18 mouse cellular contexts compared by ENCODE assay signal in the genomic region with DNA sequence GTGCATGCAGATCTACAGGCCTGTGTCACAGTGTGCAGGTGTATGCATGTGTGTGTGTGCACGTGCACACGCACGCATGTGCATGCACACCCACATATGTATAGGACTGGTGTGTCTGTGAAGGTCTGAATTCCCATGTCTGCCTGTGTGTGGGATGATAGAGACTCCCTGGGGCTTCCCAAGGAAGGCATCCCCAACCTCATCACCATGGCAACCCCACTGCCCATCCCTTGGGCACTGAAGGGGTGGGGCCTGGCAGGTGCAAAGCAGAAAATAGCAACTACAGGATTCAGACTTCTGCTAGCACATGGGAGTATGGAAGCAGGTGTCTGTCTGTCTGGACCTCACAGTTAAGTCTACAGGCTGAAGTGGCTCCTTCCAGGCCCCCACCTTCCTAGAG. TPM values are rescaled to one million over a fixed set of nuclear protein-coding genes. Genes with fewer than 3 reads are reported as not detected.
A peak's percentile ranks its signal among the peaks of the same experiment; 100 is the strongest.
DNase-seq lines count a peak whose midpoint lies in the region; ATAC-seq and TF ChIP-seq lines count a peak whose summit lies in the region.
"Had no signal": no experiment of that assay in that cellular context is flagged by ENCODE, and none has a peak within 500 bp of the region (broad histone marks: within the 10 kb centered on the region; RNA-seq: fewer than 3 reads in every experiment).

No protein-coding gene starts in this region.

- no peak overlapping the region for H3K4me2 ChIP-seq in forebrain, embryonic 16.5 days (ENCODE audit: low read length)
- no peak overlapping the region for H3K4me2 ChIP-seq in midbrain, embryonic 11.5 days
- no peak overlapping the region for H3K4me2 ChIP-seq in midbrain, embryonic 16.5 days (ENCODE audit: low read length)
- H3K4me2 ChIP-seq: heart, embryonic 11.5 days; stomach, embryonic 15.5 days had no signal

- ATAC-seq in forebrain, embryonic 16.5 days = 0 out of 2 replicates have a peak, but pooled peaks have one; percentile 6
- no peak for ATAC-seq in midbrain, embryonic 11.5 days (ENCODE audit: low FRiP score)
- no peak for ATAC-seq in midbrain, embryonic 16.5 days
- ATAC-seq: Patski had no signal

- H3K27me3 ChIP-seq in forebrain, embryonic 16.5 days (replicated peaks; ENCODE audit: control insufficient read depth, insufficient read depth, low read length) = no peaks in the 10 kb centered on the region
- H3K27me3 ChIP-seq in forebrain, embryonic 10.5 days (ENCODE audit: poor library complexity, severe bottlenecking) = no peaks in the 10 kb centered on the region
- H3K27me3 ChIP-seq in midbrain, embryonic 11.5 days (ENCODE audit: control insufficient read depth, insufficient read depth, low read length) = no peaks in the 10 kb centered on the region
- H3K27me3 ChIP-seq in midbrain, embryonic 16.5 days (ENCODE audit: control insufficient read depth, insufficient read depth, low read depth, low read length) = no peaks in the 10 kb centered on the region
- H3K27me3 ChIP-seq: stomach, embryonic 15.5 days had no signal

- no peak overlapping the region for H3K9ac ChIP-seq in forebrain, embryonic 16.5 days (replicated peaks; ENCODE audit: low read depth, low read length)
- H3K9ac ChIP-seq in midbrain, embryonic 11.5 days (ENCODE audit: low read length) = no peak overlapping the region
- no peak overlapping the region for H3K9ac ChIP-seq in midbrain, embryonic 16.5 days (ENCODE audit: low read depth, low read length)
- H3K9ac ChIP-seq: stomach, embryonic 15.5 days had no signal

- H3K9me3 ChIP-seq in forebrain, embryonic 16.5 days (ENCODE audit: control insufficient read depth, low read length) = no peaks in the 10 kb centered on the region
- H3K9me3 ChIP-seq in forebrain, embryonic 10.5 days = no peaks in the 10 kb centered on the region
- H3K9me3 ChIP-seq in midbrain, embryonic 11.5 days (ENCODE audit: control insufficient read depth, low read length) = no peaks in the 10 kb centered on the region
- H3K9me3 ChIP-seq in midbrain, embryonic 16.5 days (replicated peaks; ENCODE audit: control insufficient read depth, low read length, poor library complexity, severe bottlenecking) = no peaks in the 10 kb centered on the region
- H3K9me3 ChIP-seq: stomach, embryonic 15.5 days had no signal

- peaks cover 28% of the 10 kb centered on the region for H3K4me1 ChIP-seq in forebrain, embryonic 16.5 days (replicated peaks; ENCODE audit: control insufficient read depth, insufficient read depth, low read length)
- H3K4me1 ChIP-seq in forebrain, embryonic 10.5 days = peaks cover 36% of the 10 kb centered on the region
- peaks cover 22% of the 10 kb centered on the region for H3K4me1 ChIP-seq in midbrain, embryonic 11.5 days (ENCODE audit: control insufficient read depth, insufficient read depth, low read length)
- H3K4me1 ChIP-seq in midbrain, embryonic 16.5 days (ENCODE audit: control insufficient read depth, insufficient read depth, low read length) = peaks cover 64% of the 10 kb centered on the region
- peaks cover 36% of the 10 kb centered on the region for H3K4me1 ChIP-seq in cortical plate, adult 2 months (ENCODE audit: control insufficient read depth, insufficient read depth, low read length)
- H3K4me1 ChIP-seq: stomach, embryonic 15.5 days had no signal

- no peak overlapping the region for H3K4me3 ChIP-seq in forebrain, embryonic 16.5 days (replicated peaks; ENCODE audit: low read length)
- no peak overlapping the region for H3K4me3 ChIP-seq in forebrain, embryonic 10.5 days
- no peak overlapping the region for H3K4me3 ChIP-seq in midbrain, embryonic 11.5 days (ENCODE audit: low read depth, low read length)
- H3K4me3 ChIP-seq in midbrain, embryonic 16.5 days (ENCODE audit: low read depth, low read length) = no peak overlapping the region
- no peak overlapping the region for H3K4me3 ChIP-seq in cortical plate, adult 2 months (ENCODE audit: insufficient read depth, low read length)
- H3K4me3 ChIP-seq: erythroblast, embryonic 14.5 days; stomach, embryonic 15.5 days had no signal

- no peak overlapping the region for H3K27ac ChIP-seq in forebrain, embryonic 16.5 days (ENCODE audit: low read length)
- no peak overlapping the region for H3K27ac ChIP-seq in forebrain, embryonic 10.5 days
- no peak overlapping the region for H3K27ac ChIP-seq in midbrain, embryonic 11.5 days (ENCODE audit: low read depth, low read length)
- no peak overlapping the region for H3K27ac ChIP-seq in midbrain, embryonic 16.5 days (ENCODE audit: low read length)
- H3K27ac ChIP-seq in cortical plate, adult 2 months (ENCODE audit: insufficient read depth, low read length) = peak overlapping the region; percentile 69; the same call in 1 of the 2 replicates
- H3K27ac ChIP-seq: stomach, embryonic 15.5 days had no signal

- no peaks in the 10 kb centered on the region for H3K36me3 ChIP-seq in forebrain, embryonic 16.5 days (ENCODE audit: control insufficient read depth, insufficient read depth)
- H3K36me3 ChIP-seq in forebrain, embryonic 10.5 days (replicated peaks) = peaks cover 11% of the 10 kb centered on the region; the same call in 1 of the 2 replicates
- H3K36me3 ChIP-seq in midbrain, embryonic 11.5 days (ENCODE audit: control insufficient read depth, insufficient read depth, low read length) = no peaks in the 10 kb centered on the region
- H3K36me3 ChIP-seq in midbrain, embryonic 16.5 days (ENCODE audit: control insufficient read depth, insufficient read depth, low read length) = no peaks in the 10 kb centered on the region
- H3K36me3 ChIP-seq: stomach, embryonic 15.5 days had no signal

- DNase-seq in forebrain, embryonic 10.5 days (ENCODE audit: extremely low spot score, low spot score) = no peak
- DNase-seq in midbrain, embryonic 11.5 days (ENCODE audit: low spot score, missing footprints) = peak; percentile 78
- DNase-seq in R1 (ENCODE audit: low read depth, low spot score) = peak; percentile 10
- no peak for DNase-seq in testis, postnatal 10 days (ENCODE audit: low spot score)
- DNase-seq: adrenal gland, postnatal 36 days; heart, postnatal 14 days; kidney, adult 9 months; kidney, postnatal 36 days; lung, adult 18-20 months; lung, postnatal 4 days had no signal

- TF ChIP-seq POLR2A in cortical plate, adult 2 months (IDR thresholded peaks at IDR 0.05; ENCODE audit: extremely low read depth, insufficient read depth, low read length) = no peak

- TF ChIP-seq CTCF in cortical plate, adult 2 months (IDR thresholded peaks at IDR 0.05; ENCODE audit: extremely low read depth, insufficient read depth, low read length) = no peak

- WGBS in forebrain, embryonic 16.5 days = 98% methylated on average over 3 of the region's 3 CpGs
- 93% methylated on average over 3 of the region's 3 CpGs for WGBS in forebrain, embryonic 10.5 days
- WGBS in midbrain, embryonic 11.5 days = 95% methylated on average over 3 of the region's 3 CpGs
- 97% methylated on average over 3 of the region's 3 CpGs for WGBS in midbrain, embryonic 16.5 days

RNA-seq across cellular contexts. Expression of a gene that starts 13.0 kb away (rescaled TPM):
- 22.7 and 26.5 TPM in 2 replicates for polyA plus RNA-seq in forebrain, embryonic 16.5 days (2015; fragmentation: Nextera tagmentation; extraction: Ambion mirVana)
- 6.0 and 6.7 TPM in 2 replicates for polyA plus RNA-seq in forebrain, embryonic 10.5 days (2016; fragmentation: Nextera tagmentation; extraction: Ambion mirVana)
- polyA plus RNA-seq in midbrain, embryonic 11.5 days (2014; fragmentation: Nextera tagmentation; extraction: Ambion mirVana) = 9.9 and 11.4 TPM in 2 replicates
- polyA plus RNA-seq in midbrain, embryonic 16.5 days (2015; fragmentation: Nextera tagmentation; extraction: Ambion mirVana) = 21.8 and 23.9 TPM in 2 replicates
- polyA plus RNA-seq in cortical plate, adult 2 months (2012; rRNA removed) = 179 and 188 TPM in 2 replicates
- polyA plus RNA-seq: liver, adult 2 months had no signal

RNA-seq across cellular contexts. Expression of a gene that starts 44.2 kb away (rescaled TPM):
- 96.0 and 101 TPM in 2 replicates for polyA plus RNA-seq in forebrain, embryonic 16.5 days (2015; fragmentation: Nextera tagmentation; extraction: Ambion mirVana)
- 51.2 and 53.2 TPM in 2 replicates for polyA plus RNA-seq in forebrain, embryonic 10.5 days (2016; fragmentation: Nextera tagmentation; extraction: Ambion mirVana)
- polyA plus RNA-seq in midbrain, embryonic 11.5 days (2014; fragmentation: Nextera tagmentation; extraction: Ambion mirVana) = 55.5 and 56.4 TPM in 2 replicates
- polyA plus RNA-seq in midbrain, embryonic 16.5 days (2015; fragmentation: Nextera tagmentation; extraction: Ambion mirVana) = 80.9 and 86.6 TPM in 2 replicates
- 121 and 122 TPM in 2 replicates for polyA plus RNA-seq in cortical plate, adult 2 months (2012; rRNA removed)

Comparison
In these comparisons a context has a peak if more than half of its experiments do, and no peak if none do; other contexts are left out.
1. DNase-seq: peak in midbrain, embryonic 11.5 days (single experiment) and R1 (single experiment); none in forebrain, embryonic 10.5 days (single experiment) and testis, postnatal 10 days (single experiment).